Mouse (Mus musculus): ENCODE data around the gene Scnn1b.

DNA sequence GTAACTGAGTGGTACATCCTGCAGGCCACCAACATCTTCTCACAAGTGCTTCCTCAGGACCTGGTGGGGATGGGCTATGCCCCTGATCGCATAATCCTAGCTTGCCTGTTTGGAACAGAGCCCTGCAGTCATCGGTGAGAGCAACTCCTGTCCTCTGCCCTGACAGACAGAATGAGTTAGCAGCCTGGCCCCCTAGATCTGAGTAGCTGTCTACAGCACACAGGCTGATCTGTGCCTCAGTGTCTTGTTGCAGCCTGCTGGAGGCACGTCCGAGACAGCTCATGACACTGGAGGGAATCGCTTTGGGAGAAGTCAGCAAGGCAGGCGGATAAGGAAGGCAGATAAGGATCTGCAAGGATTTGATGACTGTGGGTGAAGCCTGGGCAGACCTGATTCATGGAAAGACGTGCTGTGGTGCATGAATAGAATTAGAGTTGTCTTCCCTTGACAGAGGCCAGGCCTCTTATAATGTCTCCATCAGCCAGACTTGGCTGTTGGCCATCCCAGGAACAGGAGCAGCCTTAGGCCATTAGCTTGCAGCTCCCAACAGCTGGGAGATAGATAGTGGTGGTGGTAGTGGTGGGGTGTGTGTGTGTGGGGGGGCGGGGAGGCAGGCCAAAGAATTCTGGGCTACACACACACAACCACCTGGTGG is 38.0 kb downstream of the Scnn1b start:
- TF ChIP-seq POLR2A (IDR thresholded peaks at IDR 0.05; ENCODE audit: insufficient read length, low read depth), result no peak
- TF ChIP-seq E2F4 (IDR thresholded peaks at IDR 0.05; ENCODE audit: insufficient read depth), result no peak
- no peak for TF ChIP-seq TCF12 (IDR thresholded peaks at IDR 0.05; ENCODE audit: insufficient read depth, poor library complexity, severe bottlenecking)

Data from myocyte (in vitro differentiated cells).